Mouse (Mus musculus): ENCODE data around the gene Mfsd9. TPM values are rescaled to one million over a fixed set of nuclear protein-coding genes. Genes with fewer than 3 reads are reported as not detected.

The Mfsd9 gene
- polyA plus RNA-seq, 1 experiment from 2014 or later, result 3.2 TPM

DNA sequence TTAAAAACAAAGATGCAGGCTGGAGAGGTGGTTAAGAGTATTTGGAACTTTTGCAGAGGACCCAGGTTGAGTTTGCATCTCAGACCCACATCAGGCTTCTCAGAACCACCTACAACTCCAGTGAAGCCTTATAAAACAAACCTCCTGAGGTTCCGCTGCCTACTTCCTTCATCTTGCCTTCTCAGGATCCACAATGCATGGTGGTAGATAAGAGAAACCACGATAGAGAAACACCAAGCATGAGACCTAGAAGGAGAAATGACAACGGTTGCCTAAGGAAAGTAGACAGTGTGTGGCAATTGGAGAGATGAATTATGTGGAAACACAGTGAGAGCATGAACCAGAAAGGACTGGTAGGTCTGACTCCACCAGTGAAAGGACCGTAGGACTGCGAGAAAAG lies 10.4 kb upstream of the Mfsd9 start:
- Histone ChIP-seq H3K27me3 (ENCODE audit: insufficient read depth, low read length) (no peaks in the 10 kb centered on the region), H3K36me3 (ENCODE audit: insufficient read depth) (no peaks in the 10 kb centered on the region), H3K4me2 (no peak overlapping the region), H3K9me3 (ENCODE audit: low read depth, low read length) (no peaks in the 10 kb centered on the region), H3K9ac (no peak overlapping the region), H3K4me3 (ENCODE audit: low read depth, low read length) (no peak overlapping the region), H3K27ac (ENCODE audit: low read depth) (no peak overlapping the region), H3K4me1 (ENCODE audit: insufficient read depth) (no peaks in the 10 kb centered on the region)
- 84% methylated on average over 5 of the region's 5 CpGs for WGBS
- no peak for DNase-seq
- ATAC-seq (ENCODE audit: insufficient read depth), result no peak
- no peak for TF ChIP-seq CTCF (IDR thresholded peaks at IDR 0.05; ENCODE audit: low read depth)

DNA sequence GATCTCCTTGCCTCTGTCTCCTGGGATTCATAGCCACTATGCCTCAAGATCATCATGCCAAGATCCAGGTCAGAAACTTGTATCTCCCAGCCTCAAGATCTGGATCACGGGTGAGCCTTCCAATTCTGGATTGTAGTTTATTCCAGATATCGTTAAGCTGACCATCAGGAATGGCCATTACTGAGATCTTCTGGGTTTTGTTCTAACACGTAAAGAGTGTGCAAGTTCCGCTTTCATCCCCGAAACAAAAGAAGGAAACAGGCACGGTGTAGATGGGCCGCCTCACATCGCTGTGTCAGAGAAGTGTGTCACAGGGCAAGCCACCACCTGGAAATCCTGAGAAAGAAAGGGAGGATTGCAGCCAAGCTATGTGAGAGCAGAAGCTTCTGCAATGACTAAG lies 8.6 kb upstream of the Mfsd9 start:
- Histone ChIP-seq H3K4me3 (ENCODE audit: low read depth, low read length) (no peak overlapping the region), H3K9ac (no peak overlapping the region), H3K27ac (ENCODE audit: low read depth) (no peak overlapping the region), H3K9me3 (ENCODE audit: low read depth, low read length) (no peaks in the 10 kb centered on the region), H3K4me2 (no peak overlapping the region), H3K4me1 (ENCODE audit: insufficient read depth) (no peaks in the 10 kb centered on the region), H3K36me3 (ENCODE audit: insufficient read depth) (no peaks in the 10 kb centered on the region), H3K27me3 (ENCODE audit: insufficient read depth, low read length) (no peaks in the 10 kb centered on the region)
- DNase-seq (no peak), ATAC-seq (ENCODE audit: insufficient read depth) (no peak)
- no peak for TF ChIP-seq CTCF (IDR thresholded peaks at IDR 0.05; ENCODE audit: low read depth)
- WGBS, result 85% methylated on average over 8 of the region's 8 CpGs

DNA sequence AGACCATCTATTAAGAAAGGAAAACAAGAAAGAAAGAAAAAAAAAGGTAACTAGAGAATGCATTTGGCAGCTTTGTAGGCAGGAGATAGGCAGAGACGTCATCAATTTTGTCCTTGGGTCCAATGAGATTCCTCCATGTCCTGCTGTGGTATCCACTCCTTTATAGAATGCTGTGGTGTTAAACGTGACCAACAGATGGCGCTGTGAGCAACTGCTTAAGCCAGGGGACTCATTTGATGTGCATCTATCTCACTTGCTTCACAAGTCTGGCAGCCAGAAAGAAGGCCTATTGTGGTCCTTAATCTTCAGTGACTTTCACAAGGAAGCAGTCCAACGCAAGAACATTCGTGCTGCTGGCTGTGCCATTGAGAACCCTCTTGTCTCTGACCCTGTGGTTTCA lies 6.9 kb upstream of the Mfsd9 start:
- Histone ChIP-seq H3K9me3 (ENCODE audit: low read depth, low read length) (no peaks in the 10 kb centered on the region), H3K36me3 (ENCODE audit: insufficient read depth) (no peaks in the 10 kb centered on the region), H3K4me2 (no peak overlapping the region), H3K27me3 (ENCODE audit: insufficient read depth, low read length) (no peaks in the 10 kb centered on the region), H3K4me3 (ENCODE audit: low read depth, low read length) (no peak overlapping the region), H3K9ac (no peak overlapping the region), H3K4me1 (ENCODE audit: insufficient read depth) (no peaks in the 10 kb centered on the region), H3K27ac (ENCODE audit: low read depth) (no peak overlapping the region)
- ATAC-seq (ENCODE audit: insufficient read depth), result no peak
- 14% methylated on average over 5 of the region's 5 CpGs for WGBS
- DNase-seq, result peak; percentile 83
- peak; percentile 76 for TF ChIP-seq CTCF (IDR thresholded peaks at IDR 0.05; ENCODE audit: low read depth)

DNA sequence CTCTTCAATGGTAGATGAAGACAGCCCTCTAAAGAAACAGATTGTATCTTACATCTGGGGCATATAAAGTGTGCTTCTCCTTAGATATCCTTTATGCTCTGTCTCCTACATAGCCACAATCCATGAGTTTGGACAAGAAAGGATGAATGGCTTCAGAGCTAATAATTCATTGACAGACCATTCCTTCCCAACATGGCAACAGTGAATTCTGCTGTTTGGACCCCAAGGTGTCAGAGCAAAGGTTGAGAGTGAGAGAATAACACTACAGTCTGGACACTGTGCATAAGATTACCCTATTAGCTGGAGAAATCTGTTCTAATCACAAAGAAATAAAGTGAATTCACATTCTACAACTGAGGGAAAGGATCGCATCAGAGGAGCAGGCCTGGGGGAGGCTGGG lies 5.0 kb upstream of the Mfsd9 start:
- Histone ChIP-seq H3K4me1 (ENCODE audit: insufficient read depth) (no peaks in the 10 kb centered on the region), H3K9ac (no peak overlapping the region), H3K4me2 (no peak overlapping the region), H3K27me3 (ENCODE audit: insufficient read depth, low read length) (no peaks in the 10 kb centered on the region), H3K36me3 (ENCODE audit: insufficient read depth) (no peaks in the 10 kb centered on the region), H3K27ac (ENCODE audit: low read depth) (no peak overlapping the region), H3K4me3 (ENCODE audit: low read depth, low read length) (no peak overlapping the region), H3K9me3 (ENCODE audit: low read depth, low read length) (no peaks in the 10 kb centered on the region)
- no peak for TF ChIP-seq CTCF (IDR thresholded peaks at IDR 0.05; ENCODE audit: low read depth)
- 91% methylated on average over 1 of the region's 1 CpGs for WGBS
- no peak for DNase-seq
- no peak for ATAC-seq (ENCODE audit: insufficient read depth)

DNA sequence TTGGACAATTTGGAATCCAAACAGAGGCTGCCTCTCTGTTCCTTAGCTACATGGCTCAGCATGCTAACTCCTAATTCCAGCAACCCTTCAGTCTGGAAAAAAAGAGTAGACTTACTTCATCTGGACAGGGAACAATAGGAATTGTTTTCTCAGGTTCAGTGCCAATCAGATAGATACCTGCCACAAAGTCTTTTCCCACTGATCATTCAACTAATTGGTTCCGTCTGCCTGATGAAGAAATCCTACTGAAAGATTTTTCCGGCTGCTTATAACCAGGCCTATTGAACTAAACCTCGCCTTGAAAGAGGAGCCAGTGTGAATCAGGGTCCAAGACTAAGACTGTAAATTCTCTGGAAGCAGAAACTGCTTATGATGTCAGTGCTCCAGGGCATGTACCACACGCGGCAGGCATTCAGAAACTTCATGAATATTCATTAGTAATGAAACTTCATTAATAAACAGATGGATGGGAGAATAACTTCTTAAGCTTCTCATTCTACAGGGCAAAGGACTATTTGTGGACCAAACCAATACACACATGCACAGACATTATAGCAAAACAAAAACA lies 737 bp downstream of the Mfsd9 start:
- DNase-seq (peak; percentile 17), ATAC-seq (ENCODE audit: insufficient read depth) (no peak; the same call in 1 of the 2 replicates)
- H3K4me1 ChIP-seq (ENCODE audit: insufficient read depth), result no peaks in the 10 kb centered on the region
- 47% methylated on average over 5 of the region's 5 CpGs for WGBS
- no peak overlapping the region for H3K27ac ChIP-seq (ENCODE audit: low read depth)
- TF ChIP-seq CTCF (IDR thresholded peaks at IDR 0.05; ENCODE audit: low read depth), result no peak
- no peaks in the 10 kb centered on the region for H3K9me3 ChIP-seq (ENCODE audit: low read depth, low read length)
- H3K27me3 ChIP-seq (ENCODE audit: insufficient read depth, low read length), result no peaks in the 10 kb centered on the region
- H3K4me3 ChIP-seq (ENCODE audit: low read depth, low read length), result peak overlapping the region; percentile 66
- peak overlapping the region; percentile 50 for H3K9ac ChIP-seq
- H3K4me2 ChIP-seq, result peak overlapping the region; percentile 77
- no peaks in the 10 kb centered on the region for H3K36me3 ChIP-seq (ENCODE audit: insufficient read depth)

DNA sequence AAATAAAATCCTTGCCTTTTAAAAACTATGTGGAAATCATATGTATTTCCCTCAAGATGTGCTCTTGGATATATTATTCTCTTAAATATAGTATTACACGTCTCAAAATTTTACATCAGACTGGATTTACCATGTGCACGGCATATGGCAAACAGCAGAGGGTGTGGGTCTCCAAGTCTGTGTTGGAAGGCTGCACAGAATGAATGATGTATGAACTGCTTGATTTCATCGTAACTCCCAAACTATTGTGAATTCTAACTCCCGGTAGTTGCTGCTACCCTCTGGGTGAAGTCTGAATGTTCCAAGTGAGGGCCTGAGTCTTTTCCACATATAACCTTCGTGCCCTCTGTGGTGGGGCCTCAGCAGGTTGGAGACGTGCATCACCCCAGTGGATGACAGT lies 1.5 kb downstream of the Mfsd9 start:
- H3K9me3 ChIP-seq (ENCODE audit: low read depth, low read length), result no peaks in the 10 kb centered on the region
- no peaks in the 10 kb centered on the region for H3K36me3 ChIP-seq (ENCODE audit: insufficient read depth)
- H3K4me3 ChIP-seq (ENCODE audit: low read depth, low read length), result no peak overlapping the region
- TF ChIP-seq CTCF (IDR thresholded peaks at IDR 0.05; ENCODE audit: low read depth), result no peak
- H3K4me1 ChIP-seq (ENCODE audit: insufficient read depth), result no peaks in the 10 kb centered on the region
- DNase-seq, result no peak
- H3K27ac ChIP-seq (ENCODE audit: low read depth), result no peak overlapping the region
- no peak overlapping the region for H3K9ac ChIP-seq
- 78% methylated on average over 6 of the region's 6 CpGs for WGBS
- no peaks in the 10 kb centered on the region for H3K27me3 ChIP-seq (ENCODE audit: insufficient read depth, low read length)
- no peak for ATAC-seq (ENCODE audit: insufficient read depth)
- no peak overlapping the region for H3K4me2 ChIP-seq

DNA sequence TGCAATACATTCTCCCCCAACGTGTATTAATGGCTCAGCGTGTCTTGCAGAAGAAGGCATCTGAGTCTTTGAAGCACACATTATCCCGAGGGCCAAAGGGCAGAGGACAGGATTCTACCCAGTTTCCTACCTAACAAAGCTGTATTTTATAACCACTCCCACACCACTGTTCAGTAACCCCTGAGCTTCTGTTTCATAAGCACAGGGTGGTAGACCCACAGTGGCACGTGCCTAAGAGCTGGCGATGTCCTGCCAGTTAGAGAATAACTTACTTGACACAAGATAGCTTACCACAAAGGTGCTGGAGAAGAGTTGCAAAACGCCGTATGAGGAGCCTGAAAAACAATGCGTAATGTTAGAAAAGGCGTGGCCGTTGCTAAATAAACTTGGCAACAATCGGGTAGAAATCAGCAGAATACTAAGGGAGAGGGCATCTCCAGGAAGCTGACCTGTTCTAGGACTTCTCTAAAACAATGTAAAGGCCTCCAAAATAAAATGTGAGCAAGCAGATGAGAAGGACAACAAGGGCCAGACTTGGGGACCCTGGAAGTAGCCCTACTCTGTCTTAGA lies 4.5 kb downstream of the Mfsd9 start:
- 78% methylated on average over 11 of the region's 11 CpGs for WGBS
- no peak for ATAC-seq (ENCODE audit: insufficient read depth)
- Histone ChIP-seq H3K9me3 (ENCODE audit: low read depth, low read length) (no peaks in the 10 kb centered on the region), H3K27me3 (ENCODE audit: insufficient read depth, low read length) (no peaks in the 10 kb centered on the region), H3K4me3 (ENCODE audit: low read depth, low read length) (no peak overlapping the region), H3K4me2 (no peak overlapping the region), H3K27ac (ENCODE audit: low read depth) (no peak overlapping the region), H3K4me1 (ENCODE audit: insufficient read depth) (no peaks in the 10 kb centered on the region), H3K36me3 (ENCODE audit: insufficient read depth) (no peaks in the 10 kb centered on the region), H3K9ac (no peak overlapping the region)
- TF ChIP-seq CTCF (IDR thresholded peaks at IDR 0.05; ENCODE audit: low read depth), result no peak
- no peak for DNase-seq

All from lung, embryonic 14.5 days (tissue).